Mouse (Mus musculus): ENCODE data around the gene Pak1ip1. TPM values are rescaled to one million over a fixed set of nuclear protein-coding genes. Genes with fewer than 3 reads are reported as not detected.

Pak1ip1 gene
- 75.3 TPM for polyA plus RNA-seq (2015; fragmentation: Illumina TruSeq; extraction: RNeasy Lipid Tissue Mini Kit (QIAGEN cat#74804); ENCODE audit: insufficient read depth, low replicate concordance)

DNA sequence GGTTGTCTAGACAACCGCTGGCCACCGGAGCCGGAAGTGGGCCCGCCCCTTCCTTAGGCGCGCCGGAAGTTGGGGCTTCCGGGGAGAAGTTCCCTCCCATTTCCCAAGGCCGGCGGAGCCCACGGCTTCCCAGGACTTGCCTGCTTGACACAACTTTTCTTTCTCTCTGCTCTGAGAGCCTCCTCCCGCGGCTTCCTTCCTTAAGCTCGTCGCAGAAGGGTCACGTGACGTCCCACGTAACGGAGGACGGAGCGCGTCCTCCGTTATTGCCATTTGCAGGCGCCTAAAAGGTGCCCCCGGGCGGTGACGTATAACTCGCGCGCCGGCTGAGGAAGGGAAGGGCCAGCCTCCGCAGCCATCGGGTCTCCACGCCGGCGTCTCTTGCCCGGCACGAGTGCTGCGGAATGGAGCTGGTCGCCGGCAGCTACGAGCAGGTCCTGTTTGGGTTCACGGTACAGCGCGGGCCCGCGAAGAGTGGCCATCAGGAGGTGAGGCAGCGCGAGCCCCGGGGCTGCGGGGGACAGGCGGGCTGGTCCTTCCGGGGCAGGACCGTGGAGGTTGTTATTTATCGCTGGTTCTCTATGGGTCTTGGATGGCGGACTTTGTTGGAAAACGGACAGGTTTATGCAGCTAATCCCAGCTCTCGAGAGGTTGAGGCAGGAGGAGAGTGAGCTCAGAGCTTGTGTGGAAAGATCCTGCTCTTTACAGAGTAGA lies at the start of gene Pak1ip1:
Gene Pak1ip1 (plus strand): TSS at position 98 of the 714 bp plus-strand sequence.

GRCm38 (mm10) chr13:41015829-41016634 lies 15.2 kb downstream of the Pak1ip1 start, which contains the start of gene Tmem14c:
Gene Tmem14c, plus strand, starts transcription at chr13:41016292.

Other genes with a start within 250 kb of the Pak1ip1 start
- 12.5 TPM for gene Gcnt2, start 141.3 kb upstream of the Pak1ip1 start, polyA plus RNA-seq (2015; fragmentation: Illumina TruSeq; extraction: RNeasy Lipid Tissue Mini Kit (QIAGEN cat#74804); ENCODE audit: insufficient read depth, low replicate concordance)
- 115 TPM for gene Tmem14c, start 15.3 kb downstream of the Pak1ip1 start, polyA plus RNA-seq (2015; fragmentation: Illumina TruSeq; extraction: RNeasy Lipid Tissue Mini Kit (QIAGEN cat#74804); ENCODE audit: insufficient read depth, low replicate concordance)
- not detected for gene Mak, start 78.7 kb downstream of the Pak1ip1 start, polyA plus RNA-seq (2015; fragmentation: Illumina TruSeq; extraction: RNeasy Lipid Tissue Mini Kit (QIAGEN cat#74804); ENCODE audit: insufficient read depth, low replicate concordance)
- 0.32 TPM for gene Gcm2, start 110.0 kb downstream of the Pak1ip1 start, polyA plus RNA-seq (2015; fragmentation: Illumina TruSeq; extraction: RNeasy Lipid Tissue Mini Kit (QIAGEN cat#74804); ENCODE audit: insufficient read depth, low replicate concordance)
- not detected for gene Sycp2l, start 113.3 kb downstream of the Pak1ip1 start, polyA plus RNA-seq (2015; fragmentation: Illumina TruSeq; extraction: RNeasy Lipid Tissue Mini Kit (QIAGEN cat#74804); ENCODE audit: insufficient read depth, low replicate concordance)
- gene Elovl2, start 219.4 kb downstream of the Pak1ip1 start, polyA plus RNA-seq (2015; fragmentation: Illumina TruSeq; extraction: RNeasy Lipid Tissue Mini Kit (QIAGEN cat#74804); ENCODE audit: insufficient read depth, low replicate concordance): 0.25 TPM
- gene Smim13, start 248.8 kb downstream of the Pak1ip1 start, polyA plus RNA-seq (2015; fragmentation: Illumina TruSeq; extraction: RNeasy Lipid Tissue Mini Kit (QIAGEN cat#74804); ENCODE audit: insufficient read depth, low replicate concordance): 12.1 TPM

Data from spleen, adult 10 weeks (tissue).